Mouse (Mus musculus): ENCODE results near the gene Gm44503. TPM values are rescaled to one million over a fixed set of nuclear protein-coding genes. Genes with fewer than 3 reads are reported as not detected.

Gm44503 gene
- polyA plus RNA-seq (2014; fragmentation: Nextera tagmentation; extraction: Ambion mirVana), result not detected in 2 replicates

GRCm38 (mm10) chr9:72958521-72959450, at the start of gene Gm44503, which contains the start of gene Dyx1c1:
Gene Gm44503 (plus strand): TSS chr9:72958852.
Gene Dyx1c1 (plus strand): TSS chr9:72958785.
- Histone ChIP-seq H3K9me3 (replicated peaks; ENCODE audit: control insufficient read depth, low read length) (no peaks in the 10 kb centered on the region), H3K36me3 (ENCODE audit: control insufficient read depth, insufficient read depth, low read length) (no peaks in the 10 kb centered on the region), H3K27me3 (ENCODE audit: control insufficient read depth, insufficient read depth, low read length) (no peaks in the 10 kb centered on the region), H3K27ac (ENCODE audit: low read depth, low read length) (peak within 1 kb of the TSS; percentile 37; the same call in 1 of the 2 replicates), H3K4me2 (peak within 1 kb of the TSS; percentile 58), H3K9ac (ENCODE audit: low read depth, low read length) (peak within 1 kb of the TSS; percentile 56), H3K4me1 (ENCODE audit: control insufficient read depth, insufficient read depth, low read length) (no peaks in the 10 kb centered on the region), H3K4me3 (ENCODE audit: low read depth, low read length) (peak within 1 kb of the TSS; percentile 69)
- ATAC-seq (replicated peaks; ENCODE audit: insufficient number of reproducible peaks, low FRiP score, low TSS enrichment), result peak; percentile 72
- 2% methylated on average over 43 of the region's 43 CpGs for WGBS (ENCODE audit: insufficient replicate concordance)

GRCm38 (mm10) chr9:72911381-72911780, 47.3 kb upstream of the Gm44503 start:
- no peak overlapping the region for H3K27ac ChIP-seq (ENCODE audit: low read depth, low read length)
- H3K4me3 ChIP-seq (ENCODE audit: low read depth, low read length), result no peak overlapping the region
- H3K9me3 ChIP-seq (replicated peaks; ENCODE audit: control insufficient read depth, low read length), result no peaks in the 10 kb centered on the region
- H3K27me3 ChIP-seq (ENCODE audit: control insufficient read depth, insufficient read depth, low read length), result no peaks in the 10 kb centered on the region
- H3K9ac ChIP-seq (ENCODE audit: low read depth, low read length), result no peak overlapping the region
- H3K36me3 ChIP-seq (ENCODE audit: control insufficient read depth, insufficient read depth, low read length), result 0 out of 2 replicates have a peak, but pooled peaks cover 4% of the 10 kb centered on the region
- no peaks in the 10 kb centered on the region for H3K4me1 ChIP-seq (ENCODE audit: control insufficient read depth, insufficient read depth, low read length)
- no peak overlapping the region for H3K4me2 ChIP-seq
- no peak for ATAC-seq (replicated peaks; ENCODE audit: insufficient number of reproducible peaks, low FRiP score, low TSS enrichment)
- WGBS (ENCODE audit: insufficient replicate concordance), result 83% methylated on average over 2 of the region's 2 CpGs

DNA sequence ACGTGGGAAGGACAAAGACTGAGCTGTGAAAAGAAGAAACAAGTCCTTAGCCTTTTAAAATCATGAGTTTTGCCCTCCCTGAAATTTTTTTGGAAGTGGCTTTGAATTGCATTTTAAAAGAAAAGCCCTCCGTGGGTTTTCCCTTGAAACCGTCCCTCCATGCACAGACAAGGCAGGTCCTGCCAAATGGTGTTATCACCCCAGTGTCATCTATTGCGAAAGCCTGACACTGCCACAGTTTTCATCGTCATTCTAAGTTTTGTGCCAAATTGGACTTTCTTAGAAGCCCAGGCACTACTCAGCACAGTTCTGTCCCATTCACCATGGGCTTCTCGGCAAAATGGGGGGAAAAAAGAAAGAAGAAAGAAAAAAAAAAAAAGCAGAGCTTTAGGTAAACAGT, 45.1 kb upstream of the Gm44503 start:
- Histone ChIP-seq H3K27me3 (ENCODE audit: control insufficient read depth, insufficient read depth, low read length) (no peaks in the 10 kb centered on the region), H3K9ac (ENCODE audit: low read depth, low read length) (no peak overlapping the region), H3K4me1 (ENCODE audit: control insufficient read depth, insufficient read depth, low read length) (no peaks in the 10 kb centered on the region), H3K27ac (ENCODE audit: low read depth, low read length) (no peak overlapping the region), H3K9me3 (replicated peaks; ENCODE audit: control insufficient read depth, low read length) (no peaks in the 10 kb centered on the region), H3K4me2 (no peak overlapping the region), H3K36me3 (ENCODE audit: control insufficient read depth, insufficient read depth, low read length) (0 out of 2 replicates have a peak, but pooled peaks cover 4% of the 10 kb centered on the region), H3K4me3 (ENCODE audit: low read depth, low read length) (no peak overlapping the region)
- 72% methylated on average over 6 of the region's 6 CpGs for WGBS (ENCODE audit: insufficient replicate concordance)
- no peak for ATAC-seq (replicated peaks; ENCODE audit: insufficient number of reproducible peaks, low FRiP score, low TSS enrichment)

DNA sequence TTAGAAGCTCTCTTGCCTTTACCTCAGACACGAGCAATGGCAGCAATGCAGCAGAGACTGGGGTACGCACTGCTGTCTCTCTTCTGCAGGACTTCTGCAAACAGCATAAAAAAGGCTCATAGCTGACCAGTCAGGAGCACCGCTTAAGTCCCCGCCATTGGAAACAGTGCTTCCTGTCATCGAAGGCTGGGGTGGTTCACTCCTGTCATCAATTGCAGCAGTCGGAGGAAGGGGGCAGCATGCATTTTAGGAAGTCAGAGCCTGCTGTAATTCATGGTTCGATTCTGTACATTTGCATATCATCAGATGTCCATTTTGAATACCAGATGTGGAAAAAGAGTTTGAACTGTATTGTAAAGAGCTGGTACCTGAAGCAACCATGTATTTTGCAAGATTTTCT, 42.9 kb upstream of the Gm44503 start:
- Histone ChIP-seq H3K27me3 (ENCODE audit: control insufficient read depth, insufficient read depth, low read length) (no peaks in the 10 kb centered on the region), H3K9ac (ENCODE audit: low read depth, low read length) (no peak overlapping the region), H3K27ac (ENCODE audit: low read depth, low read length) (no peak overlapping the region), H3K4me2 (no peak overlapping the region), H3K36me3 (ENCODE audit: control insufficient read depth, insufficient read depth, low read length) (0 out of 2 replicates have a peak, but pooled peaks cover 4% of the 10 kb centered on the region), H3K9me3 (replicated peaks; ENCODE audit: control insufficient read depth, low read length) (no peaks in the 10 kb centered on the region), H3K4me3 (ENCODE audit: low read depth, low read length) (no peak overlapping the region), H3K4me1 (ENCODE audit: control insufficient read depth, insufficient read depth, low read length) (no peaks in the 10 kb centered on the region)
- 52% methylated on average over 7 of the region's 7 CpGs for WGBS (ENCODE audit: insufficient replicate concordance)
- no peak for ATAC-seq (replicated peaks; ENCODE audit: insufficient number of reproducible peaks, low FRiP score, low TSS enrichment)

- 82% methylated on average over 3 of the region's 3 CpGs for WGBS (ENCODE audit: insufficient replicate concordance)
- Histone ChIP-seq H3K9me3 (replicated peaks; ENCODE audit: control insufficient read depth, low read length) (no peaks in the 10 kb centered on the region), H3K4me3 (ENCODE audit: low read depth, low read length) (no peak overlapping the region), H3K27me3 (ENCODE audit: control insufficient read depth, insufficient read depth, low read length) (peaks cover 20% of the 10 kb centered on the region), H3K36me3 (ENCODE audit: control insufficient read depth, insufficient read depth, low read length) (no peaks in the 10 kb centered on the region), H3K4me2 (no peak overlapping the region), H3K4me1 (ENCODE audit: control insufficient read depth, insufficient read depth, low read length) (no peaks in the 10 kb centered on the region), H3K9ac (ENCODE audit: low read depth, low read length) (no peak overlapping the region), H3K27ac (ENCODE audit: low read depth, low read length) (no peak overlapping the region)
- ATAC-seq (replicated peaks; ENCODE audit: insufficient number of reproducible peaks, low FRiP score, low TSS enrichment), result no peak
Measured at GRCm38 (mm10) chr9:72923068-72923467, 35.6 kb upstream of the Gm44503 start.

DNA sequence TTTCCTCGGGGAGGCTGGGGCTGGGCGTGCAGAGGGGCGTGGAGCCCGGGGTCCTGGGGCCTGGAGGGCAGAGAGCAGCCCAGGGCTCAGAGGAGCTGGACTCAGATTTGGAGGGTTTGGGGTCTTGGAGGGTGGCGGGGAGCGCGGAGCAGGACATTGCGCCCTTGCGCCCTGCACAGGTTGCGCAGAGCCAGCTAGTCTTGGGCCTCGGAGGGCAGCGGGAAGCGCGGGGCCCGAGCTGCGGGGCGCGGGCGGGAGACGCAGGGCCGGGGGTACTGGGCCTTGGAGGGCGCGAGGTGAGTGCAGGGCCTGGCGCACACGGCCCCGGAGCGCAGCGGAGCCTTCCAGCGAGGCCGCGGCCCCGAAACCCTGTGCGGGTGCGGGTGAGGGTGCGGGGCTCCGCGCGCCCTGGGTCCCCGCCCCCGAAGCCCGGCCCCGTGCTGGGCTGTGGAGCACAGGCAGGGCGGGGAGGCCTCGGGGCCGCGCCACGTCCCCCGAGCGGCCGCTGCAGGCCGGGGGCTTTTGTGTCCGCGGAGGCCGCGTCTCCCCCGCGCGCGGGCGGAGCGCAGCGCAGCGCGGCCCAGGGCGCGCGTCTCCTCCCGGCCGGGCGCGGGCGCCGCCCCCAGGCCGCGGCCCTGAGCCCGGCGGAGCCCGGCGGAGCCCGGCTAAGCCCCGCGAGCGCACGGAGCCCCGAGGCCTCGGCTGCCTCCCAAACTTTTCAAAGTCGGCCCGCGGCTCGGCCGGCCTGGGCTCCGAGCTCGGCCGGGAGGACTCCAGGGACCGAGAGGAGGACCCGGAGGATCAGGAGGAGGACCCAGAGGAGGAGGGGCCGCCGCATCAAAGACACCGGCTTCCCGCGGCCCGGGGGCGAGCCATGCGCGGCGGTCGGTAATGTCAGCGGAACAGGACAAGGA, 33.4 kb upstream of the Gm44503 start, which contains the start of gene Pygo1:
Pygo1 (plus strand) TSS at position 625 of the 914 bp plus-strand sequence.
- 1% methylated on average over 58 of the region's 108 CpGs for WGBS (ENCODE audit: insufficient replicate concordance)
- ATAC-seq (replicated peaks; ENCODE audit: insufficient number of reproducible peaks, low FRiP score, low TSS enrichment), result peak; percentile 73
- peaks cover 20% of the 10 kb centered on the region for H3K27me3 ChIP-seq (ENCODE audit: control insufficient read depth, insufficient read depth, low read length)
- H3K9me3 ChIP-seq (replicated peaks; ENCODE audit: control insufficient read depth, low read length), result no peaks in the 10 kb centered on the region
- H3K4me3 ChIP-seq (ENCODE audit: low read depth, low read length), result peak within 1 kb of the TSS; percentile 77
- peak within 1 kb of the TSS; percentile 70 for H3K4me2 ChIP-seq
- H3K4me1 ChIP-seq (ENCODE audit: control insufficient read depth, insufficient read depth, low read length), result no peaks in the 10 kb centered on the region
- H3K27ac ChIP-seq (ENCODE audit: low read depth, low read length), result no peak within 1 kb of the TSS
- H3K9ac ChIP-seq (ENCODE audit: low read depth, low read length), result peak within 1 kb of the TSS; percentile 82
- H3K36me3 ChIP-seq (ENCODE audit: control insufficient read depth, insufficient read depth, low read length), result no peaks in the 10 kb centered on the region

- Histone ChIP-seq H3K9ac (ENCODE audit: low read depth, low read length) (peak overlapping the region; percentile 82), H3K27ac (ENCODE audit: low read depth, low read length) (no peak overlapping the region), H3K9me3 (replicated peaks; ENCODE audit: control insufficient read depth, low read length) (no peaks in the 10 kb centered on the region), H3K4me3 (ENCODE audit: low read depth, low read length) (peak overlapping the region; percentile 77), H3K36me3 (ENCODE audit: control insufficient read depth, insufficient read depth, low read length) (no peaks in the 10 kb centered on the region), H3K4me2 (peak overlapping the region; percentile 70), H3K27me3 (ENCODE audit: control insufficient read depth, insufficient read depth, low read length) (peaks cover 20% of the 10 kb centered on the region), H3K4me1 (ENCODE audit: control insufficient read depth, insufficient read depth, low read length) (no peaks in the 10 kb centered on the region)
- 3% methylated on average over 20 of the region's 20 CpGs for WGBS (ENCODE audit: insufficient replicate concordance)
- no peak for ATAC-seq (replicated peaks; ENCODE audit: insufficient number of reproducible peaks, low FRiP score, low TSS enrichment)
Measured at GRCm38 (mm10) chr9:72925935-72926258, 32.8 kb upstream of the Gm44503 start.

- no peak for ATAC-seq (replicated peaks; ENCODE audit: insufficient number of reproducible peaks, low FRiP score, low TSS enrichment)
- H3K9me3 ChIP-seq (replicated peaks; ENCODE audit: control insufficient read depth, low read length), result no peaks in the 10 kb centered on the region
- WGBS (ENCODE audit: insufficient replicate concordance), result 73% methylated on average over 13 of the region's 13 CpGs
- no peak overlapping the region for H3K4me2 ChIP-seq
- H3K4me1 ChIP-seq (ENCODE audit: control insufficient read depth, insufficient read depth, low read length), result no peaks in the 10 kb centered on the region
- no peak overlapping the region for H3K9ac ChIP-seq (ENCODE audit: low read depth, low read length)
- H3K36me3 ChIP-seq (ENCODE audit: control insufficient read depth, insufficient read depth, low read length), result no peaks in the 10 kb centered on the region
- no peak overlapping the region for H3K4me3 ChIP-seq (ENCODE audit: low read depth, low read length)
- H3K27ac ChIP-seq (ENCODE audit: low read depth, low read length), result no peak overlapping the region
- peaks cover 12% of the 10 kb centered on the region for H3K27me3 ChIP-seq (ENCODE audit: control insufficient read depth, insufficient read depth, low read length)
Measured at GRCm38 (mm10) chr9:72931166-72931790, 27.4 kb upstream of the Gm44503 start.

All from heart, embryonic 11.5 days (tissue).